Mouse (Mus musculus) embryonic fibroblast, embryonic 13.5 days (primary cell): ENCODE results near the gene Pth1r. TPM values are rescaled to one million over a fixed set of nuclear protein-coding genes. Genes with fewer than 3 reads are reported as not detected.
A peak's percentile ranks its signal among the peaks of the same experiment; 100 is the strongest.

Source experiments
- H3K27ac ChIP-seq: 2 replicates; pipeline ENCODE4 v1.5.1; 2012; ENCODE audit warnings: low read length, control low read depth, inconsistent platforms; ENCODE audit not compliant: insufficient read depth
- H3K4me1 ChIP-seq: 2 replicates; pipeline ENCODE4 v1.6.1; 2011; ENCODE audit warnings: low read length; ENCODE audit not compliant: control insufficient read depth, insufficient read depth
- H3K4me3 ChIP-seq: 2 replicates; pipeline ENCODE4 v1.5.1; 2011; ENCODE audit warnings: mild to moderate bottlenecking, control low read depth, low read length; ENCODE audit not compliant: insufficient read depth
- CTCF ChIP-seq: IDR thresholded peaks from 2 replicates; pipeline ENCODE4 v1.5.1; 2011; ENCODE audit warnings: mild to moderate bottlenecking, control low read depth, low read length, moderate library complexity, borderline replicate concordance; ENCODE audit not compliant: insufficient read depth
- POLR2A ChIP-seq: IDR thresholded peaks from 2 replicates; pipeline ENCODE4 v1.6.1; 2011; ENCODE audit warnings: low read depth, mild to moderate bottlenecking, control low read depth, low read length, moderate library complexity
- polyA plus RNA-seq: library from polyadenylated mRNA; stranded (reverse); fragments of >200 nt; gene quantifications from 2 replicates; pipeline ENCODE4 v1.2.4, GENCODE M21; 2011; ENCODE audit warnings: low read depth; ENCODE audit not compliant: missing spikeins, insufficient read length

The Pth1r gene
- polyA plus RNA-seq, 1 experiment: 13.3 TPM

- Histone ChIP-seq H3K4me3 (no peak overlapping the region), H3K4me1 (no peaks in the 10 kb centered on the region), H3K27ac (no peak overlapping the region)
- TF ChIP-seq POLR2A: no peak
- TF ChIP-seq CTCF: no peak
Observed at GRCm38 (mm10) chr9:110739961-110740360, 7.0 kb downstream of the Pth1r start.

- Histone ChIP-seq H3K27ac (no peak overlapping the region), H3K4me3 (no peak overlapping the region), H3K4me1 (peaks cover 3% of the 10 kb centered on the region; the same call in 1 of the 2 replicates)
- TF ChIP-seq CTCF (no peak), POLR2A (no peak)
Observed at GRCm38 (mm10) chr9:110738054-110738453, 8.9 kb downstream of the Pth1r start.

- Histone ChIP-seq H3K27ac (no peak overlapping the region), H3K4me3 (no peak overlapping the region), H3K4me1 (peaks cover 5% of the 10 kb centered on the region; the same call in 1 of the 2 replicates)
- no peak for TF ChIP-seq POLR2A
Observed at GRCm38 (mm10) chr9:110736362-110736761, 10.6 kb downstream of the Pth1r start.

GRCm38 (mm10) chr9:110734154-110734553 lies 12.8 kb downstream of the Pth1r start:
- Histone ChIP-seq H3K4me3 (no peak overlapping the region), H3K27ac (no peak overlapping the region), H3K4me1 (peaks cover 5% of the 10 kb centered on the region; the same call in 1 of the 2 replicates)
- TF ChIP-seq POLR2A (no peak), CTCF (no peak)

GRCm38 (mm10) chr9:110733102-110733501 lies 13.8 kb downstream of the Pth1r start:
- Histone ChIP-seq H3K4me1 (peaks cover 5% of the 10 kb centered on the region; the same call in 1 of the 2 replicates), H3K27ac (peak overlapping the region; percentile 38; the same call in 1 of the 2 replicates), H3K4me3 (peak overlapping the region; percentile 26)
- no peak for TF ChIP-seq POLR2A
- TF ChIP-seq CTCF: no peak

GRCm38 (mm10) chr9:110732623-110733022 lies 14.3 kb downstream of the Pth1r start:
- H3K27ac ChIP-seq: peak overlapping the region; percentile 38; the same call in 1 of the 2 replicates
- no peak for TF ChIP-seq CTCF
- peak; percentile 56 for TF ChIP-seq POLR2A
- H3K4me3 ChIP-seq: peak overlapping the region; percentile 26
- H3K4me1 ChIP-seq: peaks cover 5% of the 10 kb centered on the region; the same call in 1 of the 2 replicates

GRCm38 (mm10) chr9:110731859-110732258 lies 15.1 kb downstream of the Pth1r start:
- H3K4me1 ChIP-seq: peaks cover 5% of the 10 kb centered on the region; the same call in 1 of the 2 replicates
- no peak overlapping the region for H3K27ac ChIP-seq
- TF ChIP-seq POLR2A (no peak), CTCF (no peak)
- H3K4me3 ChIP-seq: no peak overlapping the region

- Histone ChIP-seq H3K4me3 (no peak overlapping the region), H3K4me1 (peaks cover 13% of the 10 kb centered on the region), H3K27ac (no peak overlapping the region)
- TF ChIP-seq CTCF (peak; percentile 48; the same call in 1 of the 2 replicates), POLR2A (no peak)
Observed at GRCm38 (mm10) chr9:110729841-110730240, 17.1 kb downstream of the Pth1r start.

GRCm38 (mm10) chr9:110726867-110727266 lies 20.1 kb downstream of the Pth1r start:
- Histone ChIP-seq H3K27ac (no peak overlapping the region), H3K4me1 (peaks cover 8% of the 10 kb centered on the region; the same call in 1 of the 2 replicates), H3K4me3 (no peak overlapping the region)
- TF ChIP-seq CTCF (no peak), POLR2A (no peak)

- H3K4me3 ChIP-seq: no peak overlapping the region
- H3K4me1 ChIP-seq: peaks cover 8% of the 10 kb centered on the region; the same call in 1 of the 2 replicates
- no peak overlapping the region for H3K27ac ChIP-seq
- no peak for TF ChIP-seq POLR2A
- no peak for TF ChIP-seq CTCF
Observed at GRCm38 (mm10) chr9:110725721-110726135, 21.2 kb downstream of the Pth1r start.
